Mouse (Mus musculus): ENCODE data around the gene Erc1.

DNA sequence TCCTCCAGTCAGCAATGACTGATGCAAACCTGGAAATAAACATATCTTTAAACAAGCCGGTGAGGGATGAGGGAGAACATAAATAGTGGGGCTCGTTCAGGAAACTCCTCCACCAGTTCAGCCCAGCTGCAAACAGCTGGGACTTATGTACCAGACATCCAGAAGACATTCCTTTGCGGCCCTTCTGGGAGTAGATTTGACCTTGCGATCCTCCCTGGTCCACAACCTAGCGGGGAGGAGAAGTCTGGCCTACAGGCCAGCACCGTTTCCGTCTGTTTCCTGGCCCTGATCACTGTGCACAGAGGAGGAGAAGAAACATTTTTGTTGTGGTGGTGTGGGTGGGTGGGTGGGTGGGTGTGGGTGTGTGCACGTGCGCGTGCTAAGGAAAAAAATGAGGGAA lies 285.4 kb downstream of the Erc1 start:
- no peak for TF ChIP-seq CTCF (IDR thresholded peaks at IDR 0.05; ENCODE audit: extremely low read depth, insufficient read length, insufficient replicate concordance, low read depth, low read length)
- TF ChIP-seq POLR2A (IDR thresholded peaks at IDR 0.05; ENCODE audit: low read depth, low read length), result no peak

Measured in small intestine, adult 2 months (tissue).